ENCODE assay signal across 8 mouse cellular contexts in genomic region chr11:6415551-6416404, GRCm38 (mm10). TPM values are rescaled to one million over a fixed set of nuclear protein-coding genes. Genes with fewer than 3 reads are reported as not detected.
DNase-seq lines count a peak whose midpoint lies in the region; ATAC-seq and TF ChIP-seq lines count a peak whose summit lies in the region.

No protein-coding gene starts in this region.

- TF ChIP-seq POLR2A in olfactory bulb, adult 2 months (IDR thresholded peaks at IDR 0.05; ENCODE audit: insufficient read depth, low read depth, low read length) = peak; percentile 98

- peak overlapping the region; percentile 97 for H3K27ac ChIP-seq in lung, embryonic 15.5 days
- peak overlapping the region; percentile 99 for H3K27ac ChIP-seq in olfactory bulb, adult 2 months (ENCODE audit: insufficient read depth, low read depth, low read length)

- no peaks in the 10 kb centered on the region for H3K9me3 ChIP-seq in lung, embryonic 15.5 days

- TF ChIP-seq CTCF in olfactory bulb, adult 2 months (IDR thresholded peaks at IDR 0.05; ENCODE audit: insufficient read depth, low read depth, low read length) = no peak

- H3K27me3 ChIP-seq in lung, embryonic 15.5 days = no peaks in the 10 kb centered on the region

- H3K36me3 ChIP-seq in lung, embryonic 15.5 days = peaks cover 33% of the 10 kb centered on the region

- peak overlapping the region; percentile 76 for H3K4me3 ChIP-seq in lung, embryonic 15.5 days
- peak overlapping the region; percentile 87 for H3K4me3 ChIP-seq in olfactory bulb, adult 2 months (ENCODE audit: insufficient read depth, low read depth, low read length)

- H3K9ac ChIP-seq in lung, embryonic 15.5 days = peak overlapping the region; percentile 91

- peak overlapping the region; percentile 91 for H3K4me2 ChIP-seq in lung, embryonic 15.5 days

- peak; percentile 72 to 79 for ATAC-seq in hematopoietic stem cell, adult 5-6 weeks (replicated peaks in 1 of 2; ENCODE audit: insufficient read depth in 1 of 2, low FRiP score in 2 of 2, low TSS enrichment in 1 of 2, low read depth in 1 of 2, poor library complexity in 2 of 2, severe bottlenecking in 2 of 2)
- peak; percentile 96 for ATAC-seq in lung, embryonic 15.5 days (ENCODE audit: borderline replicate concordance, extremely low read depth, low FRiP score, low TSS enrichment)

- H3K4me1 ChIP-seq in lung, embryonic 15.5 days = peaks cover 25% of the 10 kb centered on the region
- H3K4me1 ChIP-seq in olfactory bulb, adult 2 months (ENCODE audit: control insufficient read depth, insufficient read depth, low read length) = peaks cover 15% of the 10 kb centered on the region

- under 1% methylated on average over 80 of the region's 102 CpGs for WGBS in lung, embryonic 15.5 days
- WGBS in olfactory bulb, adult 2 months = under 1% methylated on average over 100 of the region's 102 CpGs

- DNase-seq in MN1 (ENCODE audit: low spot score) = peak; percentile 99
- peak; percentile 99 for DNase-seq in cerebellum, adult 8-10 months
- peak; percentile 93 for DNase-seq in forelimb bud, embryonic 11.5 days (ENCODE audit: low read depth, low spot score)
- peak; percentile 99 for DNase-seq in layer of hippocampus, adult 9-10 months (ENCODE audit: low spot score)
- DNase-seq in thymus, adult 18-20 months = peak; percentile 97

RNA-seq across cellular contexts. Expression of gene Ppia, which starts 0.5 kb away (rescaled TPM):
- 1,374 and 1,758 TPM in 2 replicates for total RNA-seq in hematopoietic stem cell, adult 5-6 weeks (2017)
- 6,112 and 6,204 TPM in 2 replicates for polyA plus RNA-seq in lung, embryonic 15.5 days (2015; fragmentation: Nextera tagmentation; extraction: Ambion mirVana)
- 1,597 TPM in 1 of 2 replicates, not detected in the other for polyA plus RNA-seq in olfactory bulb, adult 2 months (2012; ENCODE audit: insufficient read depth, insufficient read length, low replicate concordance, missing spikeins)

RNA-seq across cellular contexts. Expression of gene Zmiz2, which starts 26.9 kb away (rescaled TPM):
- 11.1 and 14.8 TPM in 2 replicates for total RNA-seq in hematopoietic stem cell, adult 5-6 weeks (2017)
- 10.7 and 10.9 TPM in 2 replicates for polyA plus RNA-seq in lung, embryonic 15.5 days (2015; fragmentation: Nextera tagmentation; extraction: Ambion mirVana)
- polyA plus RNA-seq in olfactory bulb, adult 2 months (2012; ENCODE audit: insufficient read depth, insufficient read length, low replicate concordance, missing spikeins) = not detected in 2 replicates

RNA-seq across cellular contexts. Expression of gene H2afv, which starts 28.5 kb away (rescaled TPM):
- 138 and 152 TPM in 2 replicates for total RNA-seq in hematopoietic stem cell, adult 5-6 weeks (2017)
- polyA plus RNA-seq in lung, embryonic 15.5 days (2015; fragmentation: Nextera tagmentation; extraction: Ambion mirVana) = 540 and 574 TPM in 2 replicates
- not detected in 2 replicates for polyA plus RNA-seq in olfactory bulb, adult 2 months (2012; ENCODE audit: insufficient read depth, insufficient read length, low replicate concordance, missing spikeins)

RNA-seq across cellular contexts. Expression of gene Purb, which starts 59.9 kb away (rescaled TPM):
- 75.8 and 78.8 TPM in 2 replicates for total RNA-seq in hematopoietic stem cell, adult 5-6 weeks (2017)
- polyA plus RNA-seq in lung, embryonic 15.5 days (2015; fragmentation: Nextera tagmentation; extraction: Ambion mirVana) = 28.1 and 28.8 TPM in 2 replicates
- polyA plus RNA-seq in olfactory bulb, adult 2 months (2012; ENCODE audit: insufficient read depth, insufficient read length, low replicate concordance, missing spikeins) = 146 and 170 TPM in 2 replicates

Comparison
In these comparisons a context has a peak if more than half of its experiments do, and no peak if none do; other contexts are left out.
1. Peak in every context shown above with its lines: DNase-seq, ATAC-seq, H3K4me3 ChIP-seq and H3K27ac ChIP-seq.